In the genomic region with DNA sequence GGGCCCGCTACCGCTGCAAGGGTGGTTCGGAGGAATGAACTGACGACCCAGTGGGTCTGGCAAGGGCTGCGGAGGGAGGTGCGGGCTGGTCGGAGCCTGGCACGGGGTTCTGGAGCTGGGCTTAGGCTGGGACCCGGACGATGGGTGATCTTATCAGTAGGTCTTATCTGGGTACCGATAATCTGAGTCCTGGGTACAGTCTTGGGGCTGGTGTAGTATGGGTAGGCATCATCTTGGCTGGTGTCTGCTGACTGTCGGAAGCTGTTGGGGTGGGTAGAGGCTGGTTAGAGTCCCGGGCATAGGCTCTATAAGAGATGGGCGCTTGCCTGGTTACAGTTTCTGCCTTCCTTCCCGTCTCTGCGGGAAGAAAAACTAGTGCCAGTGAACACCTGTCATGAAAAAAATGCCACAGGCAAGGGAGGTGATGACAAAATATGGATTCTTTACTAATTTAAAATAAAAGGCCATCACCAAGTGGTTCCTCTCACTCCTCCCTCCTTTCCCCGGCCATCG, we compare ENCODE assay signal across 11 mouse cellular contexts. TPM values are rescaled to one million over a fixed set of nuclear protein-coding genes. Genes with fewer than 3 reads are reported as not detected.
DNase-seq lines count a peak whose midpoint lies in the region; ATAC-seq lines count a peak whose summit lies in the region.
"Had no signal": no experiment of that assay in that cellular context is flagged by ENCODE, and none has a peak within 500 bp of the region (broad histone marks: within the 10 kb centered on the region; RNA-seq: fewer than 3 reads in every experiment).

No protein-coding gene starts in this region.

- peaks cover 66% of the 10 kb centered on the region for H3K27me3 ChIP-seq in kidney, embryonic 14.5 days (ENCODE audit: control insufficient read depth, insufficient read depth, low read length)
- H3K27me3 ChIP-seq in embryonic facial prominence, embryonic 15.5 days, result peaks cover 85% of the 10 kb centered on the region
- H3K27me3 ChIP-seq in hindbrain, embryonic 13.5 days, result peaks cover 19% of the 10 kb centered on the region
- no peaks in the 10 kb centered on the region for H3K27me3 ChIP-seq in midbrain, embryonic 15.5 days (replicated peaks)

- H3K27ac ChIP-seq in kidney, embryonic 14.5 days (ENCODE audit: low read depth, low read length), result no peak overlapping the region
- no peak overlapping the region for H3K27ac ChIP-seq in embryonic facial prominence, embryonic 15.5 days (replicated peaks)
- peak overlapping the region; percentile 90 for H3K27ac ChIP-seq in hindbrain, embryonic 13.5 days
- peak overlapping the region; percentile 75 for H3K27ac ChIP-seq in midbrain, embryonic 15.5 days

- H3K9ac ChIP-seq in kidney, embryonic 14.5 days (ENCODE audit: low read depth, low read length), result peak overlapping the region; percentile 55; the same call in 1 of the 2 replicates
- no peak overlapping the region; the same call in 1 of the 2 replicates for H3K9ac ChIP-seq in embryonic facial prominence, embryonic 15.5 days
- H3K9ac ChIP-seq in hindbrain, embryonic 13.5 days, result peak overlapping the region; percentile 93
- H3K9ac ChIP-seq in midbrain, embryonic 15.5 days, result peak overlapping the region; percentile 75

- H3K4me1 ChIP-seq in kidney, embryonic 14.5 days (ENCODE audit: control insufficient read depth, insufficient read depth, low read length), result no peaks in the 10 kb centered on the region
- peaks cover 13% of the 10 kb centered on the region for H3K4me1 ChIP-seq in embryonic facial prominence, embryonic 15.5 days
- peaks cover 52% of the 10 kb centered on the region for H3K4me1 ChIP-seq in hindbrain, embryonic 13.5 days (replicated peaks)
- peaks cover 46% of the 10 kb centered on the region for H3K4me1 ChIP-seq in midbrain, embryonic 15.5 days

- H3K4me2 ChIP-seq in kidney, embryonic 14.5 days (replicated peaks; ENCODE audit: low read depth, low read length), result peak overlapping the region; percentile 91
- H3K4me2 ChIP-seq in embryonic facial prominence, embryonic 15.5 days (replicated peaks), result peak overlapping the region; percentile 99
- H3K4me2 ChIP-seq in hindbrain, embryonic 13.5 days, result peak overlapping the region; percentile 76
- H3K4me2 ChIP-seq in midbrain, embryonic 15.5 days, result peak overlapping the region; percentile 71

- H3K9me3 ChIP-seq in kidney, embryonic 14.5 days (ENCODE audit: control insufficient read depth, low read length), result no peaks in the 10 kb centered on the region
- no peaks in the 10 kb centered on the region for H3K9me3 ChIP-seq in embryonic facial prominence, embryonic 15.5 days (replicated peaks)
- H3K9me3 ChIP-seq in hindbrain, embryonic 13.5 days, result no peaks in the 10 kb centered on the region
- no peaks in the 10 kb centered on the region for H3K9me3 ChIP-seq in midbrain, embryonic 15.5 days

- ATAC-seq in kidney, embryonic 14.5 days (ENCODE audit: low FRiP score, low TSS enrichment), result peak; percentile 6; the same call in 1 of the 2 replicates
- peak; percentile 9; the same call in 1 of the 2 replicates for ATAC-seq in embryonic facial prominence, embryonic 15.5 days (ENCODE audit: insufficient number of reproducible peaks, low FRiP score, low TSS enrichment, low read depth)
- ATAC-seq in hindbrain, embryonic 13.5 days (ENCODE audit: low FRiP score), result peak; percentile 18; the same call in 1 of the 2 replicates
- peak; percentile 31 for ATAC-seq in midbrain, embryonic 15.5 days (replicated peaks)

- no peaks in the 10 kb centered on the region for H3K36me3 ChIP-seq in kidney, embryonic 14.5 days (ENCODE audit: control insufficient read depth, insufficient read depth, low read length)
- H3K36me3 ChIP-seq in embryonic facial prominence, embryonic 15.5 days, result no peaks in the 10 kb centered on the region
- no peaks in the 10 kb centered on the region for H3K36me3 ChIP-seq in hindbrain, embryonic 13.5 days
- no peaks in the 10 kb centered on the region for H3K36me3 ChIP-seq in midbrain, embryonic 15.5 days (replicated peaks)

- peak overlapping the region; percentile 54 for H3K4me3 ChIP-seq in kidney, embryonic 14.5 days (ENCODE audit: low read length)
- peak overlapping the region; percentile 55 for H3K4me3 ChIP-seq in embryonic facial prominence, embryonic 15.5 days (replicated peaks)
- H3K4me3 ChIP-seq in hindbrain, embryonic 13.5 days, result peak overlapping the region; percentile 86
- H3K4me3 ChIP-seq in midbrain, embryonic 15.5 days, result peak overlapping the region; percentile 65
- H3K4me3 ChIP-seq: myocyte had no signal

- WGBS in kidney, embryonic 14.5 days, result 8% methylated on average over 18 of the region's 18 CpGs
- WGBS in embryonic facial prominence, embryonic 15.5 days, result 7% methylated on average over 18 of the region's 18 CpGs
- WGBS in hindbrain, embryonic 13.5 days, result 6% methylated on average over 18 of the region's 18 CpGs
- WGBS in midbrain, embryonic 15.5 days, result 5% methylated on average over 18 of the region's 18 CpGs

- DNase-seq in kidney, adult 9 months, result no peak
- no peak for DNase-seq in gastrocnemius, postnatal 10 days
- DNase-seq in lung, postnatal 25 days (ENCODE audit: low spot score), result no peak
- DNase-seq in testis, postnatal 14 days (ENCODE audit: low spot score), result no peak
- DNase-seq: layer of hippocampus, adult 9-11 months; thymus, adult 18-20 months had no signal

RNA-seq across cellular contexts. Expression of a gene that starts 1.1 kb away (rescaled TPM):
- polyA plus RNA-seq in kidney, embryonic 14.5 days (2014; fragmentation: Nextera tagmentation; extraction: Ambion mirVana), result 4.9 and 6.5 TPM in 2 replicates
- polyA plus RNA-seq in embryonic facial prominence, embryonic 15.5 days (2015; fragmentation: Nextera tagmentation; extraction: Ambion mirVana), result 4.0 and 4.1 TPM in 2 replicates
- polyA plus RNA-seq in hindbrain, embryonic 13.5 days (2015; fragmentation: Nextera tagmentation; extraction: Ambion mirVana), result 20.5 and 21.7 TPM in 2 replicates
- polyA plus RNA-seq in midbrain, embryonic 15.5 days (2015; fragmentation: Nextera tagmentation; extraction: Ambion mirVana), result 27.6 and 29.2 TPM in 2 replicates
- total RNA-seq in gastrocnemius, postnatal 10 days (2021), result 1 to 10 TPM; 2.6 to 3.9 TPM

Comparison
In these comparisons a context has a peak if more than half of its experiments do, and no peak if none do; other contexts are left out.
1. H3K27ac ChIP-seq: peak in hindbrain, embryonic 13.5 days (single experiment) and midbrain, embryonic 15.5 days (single experiment); none in kidney, embryonic 14.5 days (single experiment) and embryonic facial prominence, embryonic 15.5 days (single experiment).
2. Peak in every context shown above with its lines, with median percentiles within 50 percentile points of each other: ATAC-seq, H3K4me2 ChIP-seq and H3K4me3 ChIP-seq.